Mouse (Mus musculus) left cerebral cortex, adult 2 months (tissue): ENCODE measurements around the gene Ttc13. TPM values are rescaled to one million over a fixed set of nuclear protein-coding genes. Genes with fewer than 3 reads are reported as not detected.

Experiments used
- DNase-seq, 2 experiments: peaks; one replicate each; pipeline ENCODE4 v3.0.0; 2021 to 2022; ENCODE audit warnings: low spot score in 2 of 2, mixed read lengths in 1 of 2; ENCODE audit errors: extremely low spot score in 1 of 2
- H3K27ac ChIP-seq: fragments of 200-600 bp; 2 replicates; pipeline ENCODE4 v1.8.1; 2022
- H3K4me3 ChIP-seq: fragments of 200-600 bp; 2 replicates; pipeline ENCODE4 v1.8.1; 2022
- CTCF ChIP-seq: fragments of 200-600 bp; IDR thresholded peaks from 2 replicates; pipeline ENCODE4 v1.8.1; 2022; ENCODE audit warnings: antibody characterized with exemption, mild to moderate bottlenecking, moderate library complexity
- intact Hi-C: fragments of 180-260 bp; cut with DNase I; formaldehyde crosslinking; loops from one replicate; pipeline ENCODE4 v1.15.1; 2025
- total RNA-seq, 2 experiments: library from RNA; stranded (reverse); gene quantifications; 2 replicates each; pipeline ENCODE4 v1.2.3; 2021

Gene Ttc13
- total RNA-seq, 2 experiments from 2014 or later: 41.4 to 42.6 TPM

DNA sequence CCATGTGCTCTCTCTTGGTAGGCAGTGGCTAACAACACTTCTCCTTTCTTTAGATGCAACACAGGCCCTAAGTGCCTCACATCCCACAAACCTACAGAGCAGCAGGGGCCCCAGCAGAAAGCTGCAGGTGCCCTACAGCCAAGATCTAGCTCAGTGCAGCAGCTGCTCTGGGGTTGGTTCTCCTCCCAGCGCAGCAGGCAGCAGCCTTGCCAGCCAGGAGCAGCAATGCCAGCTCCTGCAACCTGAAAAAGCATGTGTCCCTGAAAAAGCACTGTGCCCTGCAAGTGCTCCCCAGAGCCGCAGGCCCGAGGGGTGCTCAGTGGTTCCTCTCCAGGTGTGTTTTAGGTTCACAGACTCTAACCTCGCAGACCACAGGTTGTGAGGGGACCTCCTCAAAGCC is 45.1 kb downstream of the Ttc13 start:
- TF ChIP-seq CTCF: no peak
- intact Hi-C loops: loop anchor here (1.0 to 10.0 kb wide), 2 partner anchors 59 to 272 kb away; no protein-coding TSS in a partner anchor
- peak overlapping the region; percentile 66 for H3K27ac ChIP-seq
- no peak overlapping the region for H3K4me3 ChIP-seq
- DNase-seq: no peak

GRCm38 (mm10) chr8:124672345-124672744 is 49.4 kb downstream of the Ttc13 start:
- TF ChIP-seq CTCF: no peak
- no peak for DNase-seq
- intact Hi-C loops: loop anchor here (10.0 kb wide), 1 partner anchor 268 kb away; no protein-coding TSS in a partner anchor
- no peak overlapping the region for H3K4me3 ChIP-seq
- H3K27ac ChIP-seq: no peak overlapping the region

- Histone ChIP-seq H3K27ac (no peak overlapping the region), H3K4me3 (no peak overlapping the region)
- TF ChIP-seq CTCF: no peak
- DNase-seq: no peak
- intact Hi-C loops: no loop called here
Observed at GRCm38 (mm10) chr8:124668798-124669197, 53.0 kb downstream of the Ttc13 start.

GRCm38 (mm10) chr8:124664414-124664813 is 57.4 kb downstream of the Ttc13 start:
- Histone ChIP-seq H3K27ac (no peak overlapping the region), H3K4me3 (no peak overlapping the region)
- TF ChIP-seq CTCF: no peak
- intact Hi-C loops: no loop called here
- no peak for DNase-seq

DNA sequence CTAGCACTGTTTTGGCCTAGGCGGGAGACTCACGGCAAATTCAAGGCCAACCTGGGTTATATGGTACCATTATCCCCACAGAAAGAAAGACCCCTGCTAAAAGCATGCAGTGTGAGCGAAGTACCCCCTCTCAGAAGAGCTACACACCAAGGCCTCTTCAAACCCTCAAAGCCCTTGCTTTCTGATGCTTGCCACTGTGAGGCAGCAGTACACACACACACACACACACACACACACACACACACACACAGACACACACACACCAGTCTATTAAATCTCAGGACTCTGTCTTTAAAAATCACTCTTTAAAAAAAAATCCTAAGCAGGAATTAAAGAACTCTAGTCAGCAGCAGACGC is 57.9 kb downstream of the Ttc13 start:
- DNase-seq: no peak
- peak overlapping the region; percentile 10 for H3K27ac ChIP-seq
- H3K4me3 ChIP-seq: no peak overlapping the region; the same call in 1 of the 2 replicates
- no peak for TF ChIP-seq CTCF
- intact Hi-C loops: loop anchor here (1.0 kb wide), 1 partner anchor 47 kb away; no protein-coding TSS in a partner anchor

- peak within 1 kb of the TSS; percentile 78 for H3K27ac ChIP-seq
- peak within 1 kb of the TSS; percentile 80 for H3K4me3 ChIP-seq
- peak; percentile 6 for TF ChIP-seq CTCF
- intact Hi-C loops: loop anchor here (1.0 kb wide), 1 partner anchor 46 kb away; no protein-coding TSS in a partner anchor
- peak; percentile 72 to 84 for DNase-seq
Observed at GRCm38 (mm10) chr8:124663112-124663873, 58.5 kb downstream of the Ttc13 start, which contains the start of gene 2310022B05Rik. 2310022B05Rik (minus strand) TSS chr8:124663369.

- peak overlapping the region; percentile 80 for H3K4me3 ChIP-seq
- no peak for TF ChIP-seq CTCF
- intact Hi-C loops: loop anchor here (1.0 kb wide), 1 partner anchor 45 kb away; no protein-coding TSS in a partner anchor
- peak overlapping the region; percentile 78 for H3K27ac ChIP-seq
- DNase-seq: no peak
Observed at GRCm38 (mm10) chr8:124662446-124663111, 59.2 kb downstream of the Ttc13 start.

DNA sequence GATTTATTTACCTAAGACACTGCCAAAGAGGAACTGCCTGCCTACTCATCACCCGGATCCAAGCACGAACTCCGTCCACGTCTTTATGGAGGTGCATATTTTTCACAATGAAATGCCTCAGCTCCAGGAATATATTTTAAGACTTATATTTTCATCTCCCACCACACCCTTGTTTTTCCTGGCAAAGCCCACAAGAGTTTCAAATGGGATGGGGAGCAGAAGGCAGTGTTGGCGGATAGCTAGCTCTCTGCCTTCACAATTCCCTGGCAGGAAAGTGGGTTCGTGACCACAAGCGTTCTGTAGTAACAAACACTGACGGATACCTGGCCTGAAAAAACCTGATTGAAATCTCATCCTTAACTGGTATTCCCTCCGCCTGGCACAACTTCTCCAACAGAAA is 60.0 kb downstream of the Ttc13 start:
- Histone ChIP-seq H3K27ac (peak overlapping the region; percentile 78), H3K4me3 (peak overlapping the region; percentile 80)
- TF ChIP-seq CTCF: no peak
- intact Hi-C loops: no loop called here
- peak in 1 of 2 experiments; percentile 51 for DNase-seq

DNA sequence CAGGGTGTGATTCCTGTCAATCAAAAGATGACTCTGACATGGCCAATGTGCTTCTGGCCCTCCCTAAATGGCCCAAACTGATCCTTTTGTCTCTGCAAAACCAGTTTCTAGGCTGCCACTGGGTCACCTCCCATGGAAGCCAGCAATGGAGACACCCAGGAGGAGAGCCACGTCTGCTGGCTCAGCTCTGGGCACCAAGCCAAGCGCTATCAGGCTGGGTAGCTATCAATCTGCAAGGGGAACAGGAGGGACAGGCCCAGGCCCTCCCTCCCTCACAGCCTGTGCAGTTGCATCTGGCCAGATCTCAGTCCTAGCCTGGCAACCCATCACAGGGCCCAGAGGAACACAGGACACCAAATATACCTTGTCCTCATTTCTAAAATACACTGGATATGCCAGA is 63.4 kb downstream of the Ttc13 start:
- no peak for DNase-seq
- Histone ChIP-seq H3K27ac (peak overlapping the region; percentile 47; the same call in 1 of the 2 replicates), H3K4me3 (no peak overlapping the region)
- intact Hi-C loops: no loop called here
- TF ChIP-seq CTCF: no peak

DNA sequence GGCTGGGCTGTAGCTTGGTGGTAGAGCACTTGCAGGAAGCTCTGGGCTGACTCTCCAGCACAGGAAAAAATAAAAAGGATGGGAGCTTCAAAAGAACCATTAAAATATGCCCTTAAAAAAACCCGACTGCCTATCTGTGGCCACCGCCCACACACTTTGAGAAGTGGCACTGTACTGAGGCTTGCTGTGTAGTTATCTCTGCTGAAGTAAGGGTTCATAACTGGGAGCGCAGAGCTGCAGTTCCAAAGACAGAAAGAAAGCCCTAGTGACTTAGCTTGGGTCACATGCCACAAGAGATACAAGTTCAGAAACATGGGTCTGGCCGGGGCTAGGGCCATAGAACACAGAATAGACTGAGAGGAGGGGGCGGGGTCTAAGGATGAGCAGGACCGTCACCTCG is 63.8 kb downstream of the Ttc13 start:
- intact Hi-C loops: no loop called here
- TF ChIP-seq CTCF: no peak
- no peak for DNase-seq
- Histone ChIP-seq H3K27ac (peak overlapping the region; percentile 47; the same call in 1 of the 2 replicates), H3K4me3 (no peak overlapping the region)

DNA sequence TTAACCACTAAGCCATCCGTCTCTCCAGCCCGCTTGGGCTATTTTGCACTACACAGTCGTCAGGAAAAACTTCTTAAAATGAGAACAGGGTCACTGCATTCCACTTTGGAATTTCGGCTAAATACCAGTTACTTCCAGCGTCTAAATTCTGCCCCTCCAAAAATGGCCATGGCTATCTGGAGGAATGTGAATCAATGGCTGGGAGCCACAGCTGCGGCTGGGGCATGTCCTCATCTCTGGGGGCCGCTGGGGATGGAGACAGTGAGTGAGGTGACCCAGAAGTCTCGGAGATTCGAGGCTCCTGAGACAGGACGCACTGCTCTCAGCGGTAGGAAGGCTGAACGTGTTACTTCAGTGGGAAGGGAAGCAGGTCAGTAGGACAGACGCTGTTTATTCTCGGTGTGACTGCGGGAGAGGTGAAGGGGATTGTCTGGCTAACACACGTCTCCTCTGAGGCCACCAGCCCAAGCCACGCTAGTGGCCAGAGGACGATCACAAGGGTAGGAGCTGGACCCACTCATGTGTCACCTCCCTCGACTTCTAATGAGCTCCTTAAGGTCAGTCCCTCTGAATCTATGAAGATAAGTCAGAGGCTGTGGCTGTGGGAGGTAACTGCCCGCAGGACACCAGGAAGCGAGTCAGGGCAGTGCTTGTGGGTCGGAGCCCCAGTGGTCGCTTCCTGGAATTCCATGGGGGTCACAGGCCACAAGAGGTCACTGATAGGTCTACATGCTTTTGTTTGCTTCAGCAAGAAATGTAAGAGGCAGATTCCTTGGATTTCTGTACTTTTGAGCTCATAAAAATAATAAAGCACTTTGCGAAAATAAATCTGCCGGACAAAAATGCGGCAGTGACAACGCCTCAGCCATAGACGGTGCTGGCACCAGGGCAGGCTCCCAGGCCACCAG is 68.0 kb downstream of the Ttc13 start:
- Histone ChIP-seq H3K4me3 (no peak overlapping the region), H3K27ac (no peak overlapping the region)
- no peak for TF ChIP-seq CTCF
- intact Hi-C loops: no loop called here
- DNase-seq: no peak
